Mouse (Mus musculus) midbrain, embryonic 12.5 days (tissue): ENCODE data around the gene Tbcel. TPM values are rescaled to one million over a fixed set of nuclear protein-coding genes. Genes with fewer than 3 reads are reported as not detected.

Experiments
- ATAC-seq: fragments of 200-750 bp; cut with Nextera tagmentation; 2 replicates; pipeline ENCODE4 v1.8.0; 2017; ENCODE audit warnings: low read depth, moderate TSS enrichment, moderate library complexity; ENCODE audit not compliant: low FRiP score
- H3K27ac ChIP-seq: fragments of 300-500 bp; sonication (generic); replicated peaks from 2 replicates; pipeline ENCODE4 v1.5.1; 2016; ENCODE audit warnings: mild to moderate bottlenecking
- H3K27me3 ChIP-seq: fragments of 300-500 bp; sonication (generic); 2 replicates; pipeline ENCODE4 v1.6.1; 2016; ENCODE audit warnings: mild to moderate bottlenecking
- H3K36me3 ChIP-seq: fragments of 300-500 bp; sonication (generic); 2 replicates; pipeline ENCODE4 v1.6.1; 2016
- H3K4me1 ChIP-seq: fragments of 300-500 bp; sonication (generic); 2 replicates; pipeline ENCODE4 v1.6.1; 2016
- H3K4me2 ChIP-seq: fragments of 300-500 bp; sonication (generic); replicated peaks from 2 replicates; pipeline ENCODE4 v1.6.1; 2016; ENCODE audit warnings: mild to moderate bottlenecking, moderate library complexity
- H3K4me3 ChIP-seq: fragments of 300-500 bp; sonication (generic); 2 replicates; pipeline ENCODE4 v1.5.1; 2016; ENCODE audit warnings: mild to moderate bottlenecking
- H3K9ac ChIP-seq: fragments of 300-500 bp; sonication (generic); replicated peaks from 2 replicates; pipeline ENCODE4 v1.6.1; 2016; ENCODE audit warnings: mild to moderate bottlenecking, moderate library complexity
- H3K9me3 ChIP-seq: fragments of 300-500 bp; sonication (generic); 2 replicates; pipeline ENCODE4 v1.6.1; 2016; ENCODE audit warnings: mild to moderate bottlenecking
- whole genome bisulfite sequencing: fragments of 180-500 bp; shearing (Covaris S2); methylation state at CpG from one replicate; pipeline ENCODE4 v1.1.7; 2016; 5-methylcytosine and 5-hydroxymethylcytosine counted together
- polyA plus RNA-seq: library from polyadenylated mRNA; unstranded; fragments of >200 nt; fragmentation: Nextera tagmentation; extraction: Ambion mirVana; gene quantifications from 2 replicates; pipeline ENCODE4 v1.2.1, GENCODE M21; 2016

The Tbcel gene
- polyA plus RNA-seq: 5.8 TPM in 2 replicates

- no peak within 1 kb of the TSS for H3K27ac ChIP-seq
- ATAC-seq: no peak
- H3K36me3 ChIP-seq: no peaks in the 10 kb centered on the region
- no peaks in the 10 kb centered on the region for H3K4me1 ChIP-seq
- 89% methylated on average over 6 of the region's 6 CpGs for WGBS
- no peaks in the 10 kb centered on the region for H3K27me3 ChIP-seq
- H3K4me2 ChIP-seq: no peak within 1 kb of the TSS
- no peak within 1 kb of the TSS for H3K4me3 ChIP-seq
- H3K9ac ChIP-seq: no peak within 1 kb of the TSS
- no peaks in the 10 kb centered on the region for H3K9me3 ChIP-seq
Observed at GRCm38 (mm10) chr9:42507709-42508108, at the start of gene Tbcel. Tbcel (minus strand) TSS chr9:42507809.

GRCm38 (mm10) chr9:42555186-42555585 lies 47.6 kb upstream of the Tbcel start:
- Histone ChIP-seq H3K4me2 (no peak overlapping the region), H3K4me3 (no peak overlapping the region), H3K36me3 (no peaks in the 10 kb centered on the region), H3K9me3 (no peaks in the 10 kb centered on the region), H3K9ac (no peak overlapping the region), H3K4me1 (peaks cover 4% of the 10 kb centered on the region; the same call in 1 of the 2 replicates), H3K27ac (no peak overlapping the region), H3K27me3 (no peaks in the 10 kb centered on the region)
- ATAC-seq: no peak
- WGBS: 95% methylated on average over 1 of the region's 1 CpGs

- H3K9me3 ChIP-seq: no peaks in the 10 kb centered on the region
- no peaks in the 10 kb centered on the region for H3K36me3 ChIP-seq
- no peak overlapping the region for H3K4me2 ChIP-seq
- no peak overlapping the region for H3K27ac ChIP-seq
- no peak overlapping the region for H3K4me3 ChIP-seq
- H3K9ac ChIP-seq: no peak overlapping the region
- H3K4me1 ChIP-seq: peaks cover 6% of the 10 kb centered on the region; the same call in 1 of the 2 replicates
- H3K27me3 ChIP-seq: peaks cover 5% of the 10 kb centered on the region; the same call in 1 of the 2 replicates
- peak; percentile 30; the same call in 1 of the 2 replicates for ATAC-seq
- 12% methylated on average over 13 of the region's 13 CpGs for WGBS
Observed at GRCm38 (mm10) chr9:42550116-42550515, 42.5 kb upstream of the Tbcel start.

GRCm38 (mm10) chr9:42548981-42549380 lies 41.4 kb upstream of the Tbcel start:
- no peaks in the 10 kb centered on the region for H3K36me3 ChIP-seq
- 68% methylated on average over 7 of the region's 7 CpGs for WGBS
- H3K4me3 ChIP-seq: no peak overlapping the region
- H3K4me1 ChIP-seq: peaks cover 11% of the 10 kb centered on the region
- ATAC-seq: no peak
- H3K9ac ChIP-seq: no peak overlapping the region
- no peak overlapping the region for H3K27ac ChIP-seq
- H3K9me3 ChIP-seq: no peaks in the 10 kb centered on the region
- H3K27me3 ChIP-seq: peaks cover 5% of the 10 kb centered on the region; the same call in 1 of the 2 replicates
- H3K4me2 ChIP-seq: no peak overlapping the region

GRCm38 (mm10) chr9:42544521-42544920 lies 36.9 kb upstream of the Tbcel start:
- Histone ChIP-seq H3K4me2 (no peak overlapping the region), H3K27ac (no peak overlapping the region; the same call in 1 of the 2 replicates), H3K9ac (no peak overlapping the region), H3K36me3 (no peaks in the 10 kb centered on the region), H3K9me3 (no peaks in the 10 kb centered on the region), H3K4me3 (no peak overlapping the region), H3K27me3 (peaks cover 5% of the 10 kb centered on the region; the same call in 1 of the 2 replicates), H3K4me1 (peaks cover 5% of the 10 kb centered on the region; the same call in 1 of the 2 replicates)
- no peak for ATAC-seq
- WGBS: 52% methylated on average over 10 of the region's 10 CpGs

- no peaks in the 10 kb centered on the region for H3K9me3 ChIP-seq
- no peak for ATAC-seq
- H3K4me3 ChIP-seq: no peak overlapping the region
- no peak overlapping the region for H3K27ac ChIP-seq
- peaks cover 16% of the 10 kb centered on the region for H3K27me3 ChIP-seq
- H3K4me2 ChIP-seq: peak overlapping the region; percentile 19; the same call in 1 of the 2 replicates
- no peak overlapping the region for H3K9ac ChIP-seq
- no peaks in the 10 kb centered on the region for H3K36me3 ChIP-seq
- WGBS: 75% methylated on average over 8 of the region's 8 CpGs
- peaks cover 25% of the 10 kb centered on the region for H3K4me1 ChIP-seq
Observed at GRCm38 (mm10) chr9:42533491-42533890, 25.9 kb upstream of the Tbcel start.

- Histone ChIP-seq H3K4me1 (peaks cover 25% of the 10 kb centered on the region), H3K27me3 (peaks cover 16% of the 10 kb centered on the region), H3K27ac (no peak overlapping the region), H3K4me2 (peak overlapping the region; percentile 19; the same call in 1 of the 2 replicates), H3K9ac (no peak overlapping the region), H3K4me3 (no peak overlapping the region), H3K9me3 (no peaks in the 10 kb centered on the region), H3K36me3 (no peaks in the 10 kb centered on the region)
- 5% methylated on average over 6 of the region's 6 CpGs for WGBS
- ATAC-seq: no peak
Observed at GRCm38 (mm10) chr9:42533041-42533440, 25.4 kb upstream of the Tbcel start.

- no peaks in the 10 kb centered on the region for H3K36me3 ChIP-seq
- H3K27ac ChIP-seq: no peak overlapping the region
- ATAC-seq: no peak
- H3K4me3 ChIP-seq: no peak overlapping the region
- peaks cover 25% of the 10 kb centered on the region for H3K4me1 ChIP-seq
- H3K9ac ChIP-seq: no peak overlapping the region
- no peaks in the 10 kb centered on the region for H3K9me3 ChIP-seq
- WGBS: 50% methylated on average over 3 of the region's 3 CpGs
- peaks cover 16% of the 10 kb centered on the region for H3K27me3 ChIP-seq
- H3K4me2 ChIP-seq: no peak overlapping the region
Observed at GRCm38 (mm10) chr9:42531951-42532350, 24.3 kb upstream of the Tbcel start.

- H3K9me3 ChIP-seq: no peaks in the 10 kb centered on the region
- no peak for ATAC-seq
- no peak overlapping the region for H3K4me2 ChIP-seq
- WGBS: 69% methylated on average over 7 of the region's 7 CpGs
- peak overlapping the region; percentile 46 for H3K27ac ChIP-seq
- H3K4me3 ChIP-seq: no peak overlapping the region
- H3K9ac ChIP-seq: no peak overlapping the region
- H3K27me3 ChIP-seq: peaks cover 11% of the 10 kb centered on the region
- H3K36me3 ChIP-seq: no peaks in the 10 kb centered on the region
- H3K4me1 ChIP-seq: peaks cover 25% of the 10 kb centered on the region
Observed at GRCm38 (mm10) chr9:42530221-42531152, 22.9 kb upstream of the Tbcel start.

- WGBS: 3% methylated on average over 36 of the region's 36 CpGs
- H3K27ac ChIP-seq: no peak overlapping the region
- no peaks in the 10 kb centered on the region for H3K9me3 ChIP-seq
- peak; percentile 34; the same call in 1 of the 2 replicates for ATAC-seq
- H3K4me3 ChIP-seq: peak overlapping the region; percentile 38
- peak overlapping the region; percentile 70 for H3K4me2 ChIP-seq
- peak overlapping the region; percentile 46 for H3K9ac ChIP-seq
- peaks cover 8% of the 10 kb centered on the region for H3K4me1 ChIP-seq
- peaks cover 26% of the 10 kb centered on the region for H3K27me3 ChIP-seq
- no peaks in the 10 kb centered on the region for H3K36me3 ChIP-seq
Observed at GRCm38 (mm10) chr9:42520587-42521084, 13.0 kb upstream of the Tbcel start.

GRCm38 (mm10) chr9:42518163-42518562 lies 10.6 kb upstream of the Tbcel start:
- H3K9ac ChIP-seq: no peak overlapping the region
- no peak overlapping the region for H3K27ac ChIP-seq
- no peak overlapping the region for H3K4me3 ChIP-seq
- H3K27me3 ChIP-seq: peaks cover 37% of the 10 kb centered on the region
- H3K36me3 ChIP-seq: no peaks in the 10 kb centered on the region
- H3K4me1 ChIP-seq: peaks cover 16% of the 10 kb centered on the region
- no peak for ATAC-seq
- no peaks in the 10 kb centered on the region for H3K9me3 ChIP-seq
- no peak overlapping the region for H3K4me2 ChIP-seq
- WGBS: 65% methylated on average over 14 of the region's 14 CpGs

- Histone ChIP-seq H3K4me2 (no peak overlapping the region), H3K9me3 (no peaks in the 10 kb centered on the region), H3K27me3 (peaks cover 11% of the 10 kb centered on the region), H3K4me1 (peaks cover 9% of the 10 kb centered on the region), H3K36me3 (no peaks in the 10 kb centered on the region), H3K9ac (no peak overlapping the region), H3K4me3 (no peak overlapping the region), H3K27ac (no peak overlapping the region)
- ATAC-seq: 0 out of 2 replicates have a peak, but pooled peaks have one; percentile 12
- WGBS: 45% methylated on average over 5 of the region's 5 CpGs
Observed at GRCm38 (mm10) chr9:42513159-42513558, 5.5 kb upstream of the Tbcel start.
